Mouse (Mus musculus) layer of hippocampus, adult 8-10 months (tissue): ENCODE measurements around the gene Synm. TPM values are rescaled to one million over a fixed set of nuclear protein-coding genes. Genes with fewer than 3 reads are reported as not detected.

ENCODE experiments used
- DNase-seq, 2 experiments: peaks; one replicate each; pipeline ENCODE4 v3.0.0; 2022; ENCODE audit warnings: low spot score in 2 of 2
- microRNA-seq, 2 experiments: library from miRNA; unstranded; fragments of <30 nt; microRNA quantifications; one replicate each; pipeline ENCODE4 v1.2.0; 2022
- total RNA-seq, 4 experiments: library from RNA; stranded (reverse); gene quantifications; 2 replicates each; pipeline ENCODE4 v1.2.4; 2022

Gene Synm
- total RNA-seq, 4 experiments from 2014 or later, result 19.7 to 21.7 (median 20.6) TPM

DNA sequence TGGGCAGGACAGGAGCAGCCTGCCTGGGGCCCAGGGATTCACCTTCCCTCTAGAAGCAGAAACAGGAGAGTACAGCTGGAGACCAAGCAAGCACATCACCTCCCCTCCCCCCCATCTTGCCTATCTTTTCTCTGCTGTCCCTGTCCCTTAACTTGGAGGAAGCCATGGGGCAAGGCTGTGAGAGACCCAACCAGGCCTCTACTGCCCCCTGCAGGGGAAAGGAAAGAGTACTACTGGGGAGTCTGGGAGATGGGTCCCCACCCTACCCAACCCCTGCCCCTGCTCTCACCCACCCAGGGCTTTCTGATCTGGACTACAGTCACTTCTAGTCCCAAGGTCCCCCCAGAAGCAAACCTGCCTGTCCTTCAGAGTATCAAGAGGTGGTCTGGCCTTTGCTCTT, 58.7 kb downstream of the Synm start:
- no peak for DNase-seq

- no peak for DNase-seq
These were observed 60.2 kb downstream of the Synm start for GRCm38 (mm10) chr7:67699301-67699700.

DNA sequence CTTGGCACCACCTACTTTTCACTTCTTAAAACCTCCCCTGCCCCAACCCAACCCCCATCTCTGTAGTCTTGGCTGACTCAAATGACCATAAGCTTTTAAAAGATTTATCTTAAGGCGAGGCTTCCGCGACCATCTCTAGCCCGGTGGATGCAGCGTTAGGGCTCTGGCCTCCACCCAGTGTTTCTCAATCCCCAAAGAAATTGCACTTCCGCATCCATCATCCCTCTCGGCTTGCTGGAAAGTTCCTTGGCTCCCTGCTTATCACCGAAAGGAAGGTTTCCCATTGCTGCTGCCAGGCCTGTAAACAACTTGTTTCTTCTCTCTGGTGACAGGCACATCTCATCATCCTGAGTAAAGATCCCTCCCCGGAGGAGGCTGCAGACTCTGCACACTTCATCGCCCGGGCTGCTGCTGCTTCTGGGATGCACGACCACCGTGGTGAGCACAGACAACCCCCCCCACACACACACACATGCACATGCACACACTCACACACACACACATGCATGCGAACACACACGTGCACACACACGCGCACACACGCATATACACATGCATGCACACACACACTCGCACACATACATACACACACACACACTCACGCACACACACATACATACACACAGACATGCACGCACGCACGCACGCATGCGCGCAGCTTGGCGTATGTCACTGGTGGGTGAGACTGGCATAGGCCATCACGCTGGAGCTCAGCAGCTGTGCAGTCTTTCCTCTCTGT, 61.5 kb downstream of the Synm start:
- DNase-seq, result no peak

DNA sequence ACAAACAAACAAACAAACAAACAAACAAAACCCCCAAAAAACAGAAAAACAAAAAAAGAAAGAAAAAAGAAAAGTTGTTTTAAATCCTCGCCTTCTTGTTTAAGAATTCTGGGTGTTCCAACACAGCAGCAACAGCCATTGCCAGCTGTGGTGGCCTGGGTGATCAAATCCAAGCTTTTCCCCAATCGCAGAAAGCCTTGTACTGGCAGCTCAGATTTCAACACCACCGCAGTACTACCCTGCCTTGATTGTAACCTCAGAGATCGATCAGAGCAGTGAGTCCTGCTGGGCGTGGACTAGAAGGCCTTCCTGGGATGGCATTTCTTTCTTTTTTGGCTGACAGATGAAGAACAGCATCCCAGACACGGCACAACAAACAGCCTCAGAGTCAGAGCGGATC, 63.6 kb downstream of the Synm start:
- no peak for DNase-seq

DNA sequence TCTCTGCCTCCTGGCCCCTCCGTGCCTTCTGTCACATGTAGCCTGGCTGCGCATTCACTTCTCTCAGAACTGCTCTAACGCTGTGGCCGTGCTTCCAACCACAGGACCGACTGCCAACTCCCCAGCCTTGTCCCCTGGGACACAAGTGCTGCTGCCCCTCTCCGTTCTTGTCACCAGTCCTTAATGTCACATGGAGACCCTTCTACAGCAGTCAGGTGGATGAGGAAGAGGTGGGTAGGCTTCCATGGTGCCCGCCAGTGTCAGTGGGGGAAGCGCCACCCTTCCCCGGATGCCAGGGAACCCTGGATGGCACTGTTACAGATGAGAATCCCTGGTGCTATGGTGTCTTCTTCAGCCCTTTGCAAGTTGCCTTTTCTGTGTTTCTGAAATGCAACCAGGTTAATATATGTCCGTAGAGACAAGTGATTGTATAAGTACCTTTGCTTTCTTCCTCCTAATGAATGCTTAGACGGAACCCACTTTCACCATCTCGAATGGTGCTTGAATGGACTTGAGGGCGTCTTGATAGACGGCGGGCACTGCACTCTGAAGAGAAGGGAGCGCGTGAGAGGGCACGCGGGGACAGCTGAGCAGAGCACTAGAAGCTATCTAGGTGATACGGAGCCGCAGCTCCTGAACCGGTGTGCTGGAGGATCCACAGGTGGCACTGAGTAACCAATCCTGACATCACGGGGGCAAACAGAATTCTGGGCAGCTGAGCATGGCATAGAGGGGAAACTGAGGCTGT, 66.6 kb downstream of the Synm start:
- DNase-seq, result no peak

DNA sequence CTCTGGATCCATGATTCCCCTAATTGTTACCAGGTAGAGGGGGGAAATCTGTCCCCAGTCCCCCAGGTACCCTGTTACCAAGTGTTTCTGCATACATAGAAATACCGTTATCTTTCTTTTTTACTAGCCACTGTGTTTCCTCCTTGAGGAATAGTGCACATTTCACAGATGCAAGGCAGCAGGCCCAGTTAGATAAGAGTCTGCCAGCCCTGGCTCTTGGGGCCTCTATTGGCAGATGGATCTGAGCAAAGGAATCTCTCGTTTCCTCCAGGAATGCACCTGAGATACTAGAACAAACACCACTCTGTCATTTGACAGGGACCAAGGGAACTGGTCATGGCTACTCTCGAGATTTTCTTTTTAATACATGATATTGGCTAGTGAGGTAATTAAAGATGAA, 67.4 kb downstream of the Synm start:
- DNase-seq, result no peak

GRCm38 (mm10) chr7:67691036-67691435, 68.5 kb downstream of the Synm start:
- DNase-seq, result no peak

DNA sequence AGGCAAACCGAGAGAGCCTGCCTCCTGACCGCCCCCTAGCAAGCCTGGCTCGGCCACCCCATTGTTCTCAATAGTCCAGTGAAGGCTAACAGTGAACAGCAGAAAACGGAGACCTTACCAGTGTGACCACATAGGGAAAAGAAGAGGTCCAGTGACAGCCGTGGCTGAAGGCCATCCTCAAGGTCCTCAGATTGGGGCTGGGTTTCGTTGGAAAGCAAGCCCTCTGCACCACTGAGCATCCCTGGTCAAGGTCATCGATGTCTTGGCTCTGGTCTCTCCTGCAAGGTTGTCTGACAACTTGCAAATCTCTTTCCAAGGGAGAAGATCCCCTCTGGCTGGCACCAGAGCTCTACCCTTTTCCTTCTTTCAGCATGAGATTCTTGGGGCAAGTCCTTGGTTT, 69.7 kb downstream of the Synm start:
- no peak for DNase-seq

- no peak for DNase-seq
These were observed 71.3 kb downstream of the Synm start for GRCm38 (mm10) chr7:67688281-67688680.

DNA sequence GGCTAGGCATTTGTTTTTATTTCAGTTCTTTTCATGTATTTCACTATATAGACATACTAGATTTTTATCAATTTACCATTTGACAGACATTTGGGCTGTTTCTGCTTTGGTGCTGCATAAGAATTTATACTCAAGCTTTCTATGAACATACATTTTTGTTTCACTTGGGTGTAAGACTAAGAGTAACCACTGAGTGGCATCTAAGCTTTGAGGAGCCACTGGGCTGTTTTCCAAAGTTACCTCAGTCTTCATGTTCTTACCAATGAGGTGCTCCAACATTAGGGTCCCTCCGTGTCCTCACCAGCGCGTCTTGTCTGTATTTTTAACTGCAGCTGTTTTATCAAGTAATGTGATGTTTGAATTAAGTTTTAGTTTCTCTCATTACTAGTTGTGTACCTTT, 73.0 kb downstream of the Synm start:
- no peak for DNase-seq

- DNase-seq, result no peak
These were observed 76.5 kb downstream of the Synm start for GRCm38 (mm10) chr7:67683006-67683405.

GRCm38 (mm10) chr7:67681078-67681477, 78.5 kb downstream of the Synm start:
- no peak for DNase-seq

Small RNA genes within 50 kb of the gene (microRNA-seq; reads per million reads assigned to microRNA genes)
- 0 reads per million in 2 experiments for gene Gm23844

Other genes with a start within 250 kb of the Synm start
- gene Lrrc28, start 114.5 kb downstream of the Synm start, total RNA-seq, result 10 to 100 TPM; 26.5 to 45.6 (median 42.1) TPM
- 1 to 10 TPM; 6.6 to 7.9 (median 7.3) TPM for gene Ttc23, start 112.3 kb downstream of the Synm start, total RNA-seq
- 10 to 100 TPM; 36.7 to 55.9 (median 50.7) TPM for gene Igf1r, start 193.1 kb upstream of the Synm start, total RNA-seq